Mouse (Mus musculus) intestine, embryonic 15.5 days (tissue): ENCODE measurements around the gene Tmem200a. TPM values are rescaled to one million over a fixed set of nuclear protein-coding genes. Genes with fewer than 3 reads are reported as not detected.

Source experiments
- ATAC-seq: fragments of 200-750 bp; cut with Nextera tagmentation; 2 replicates; pipeline ENCODE4 v1.8.0; 2017; ENCODE audit warnings: moderate TSS enrichment, moderate library complexity
- H3K27ac ChIP-seq: fragments of 300-500 bp; sonication (generic); 2 replicates; pipeline ENCODE4 v1.5.1; 2015; ENCODE audit warnings: mild to moderate bottlenecking, inconsistent platforms
- H3K27me3 ChIP-seq: fragments of 300-500 bp; sonication (generic); replicated peaks from 2 replicates; pipeline ENCODE4 v1.6.1; 2015; ENCODE audit warnings: inconsistent platforms
- H3K36me3 ChIP-seq: fragments of 300-500 bp; sonication (generic); 2 replicates; pipeline ENCODE4 v1.6.1; 2015; ENCODE audit warnings: inconsistent platforms
- H3K4me1 ChIP-seq: fragments of 300-500 bp; sonication (generic); replicated peaks from 2 replicates; pipeline ENCODE4 v1.6.1; 2015; ENCODE audit warnings: inconsistent platforms
- H3K4me2 ChIP-seq: fragments of 300-500 bp; sonication (generic); replicated peaks from 2 replicates; pipeline ENCODE4 v1.6.1; 2015; ENCODE audit warnings: mild to moderate bottlenecking, inconsistent platforms
- H3K4me3 ChIP-seq: fragments of 300-500 bp; sonication (generic); replicated peaks from 2 replicates; pipeline ENCODE4 v1.5.1; 2015; ENCODE audit warnings: inconsistent platforms
- H3K9ac ChIP-seq: fragments of 300-500 bp; sonication (generic); 2 replicates; pipeline ENCODE4 v1.6.1; 2015; ENCODE audit warnings: inconsistent platforms
- H3K9me3 ChIP-seq: fragments of 300-500 bp; sonication (generic); 2 replicates; pipeline ENCODE4 v1.6.1; 2016; ENCODE audit warnings: inconsistent platforms
- WGBS: fragments of 180-500 bp; shearing (Covaris S2); methylation state at CpG from one replicate; pipeline ENCODE4 v1.1.7; 2015; 5-methylcytosine and 5-hydroxymethylcytosine counted together
- polyA plus RNA-seq: library from polyadenylated mRNA; unstranded; fragments of >200 nt; fragmentation: Nextera tagmentation; extraction: Ambion mirVana; gene quantifications from 2 replicates; pipeline ENCODE4 v1.2.1, GENCODE M21; 2015

The Tmem200a gene
- polyA plus RNA-seq, 1 experiment from 2014 or later, result 11.6 TPM

DNA sequence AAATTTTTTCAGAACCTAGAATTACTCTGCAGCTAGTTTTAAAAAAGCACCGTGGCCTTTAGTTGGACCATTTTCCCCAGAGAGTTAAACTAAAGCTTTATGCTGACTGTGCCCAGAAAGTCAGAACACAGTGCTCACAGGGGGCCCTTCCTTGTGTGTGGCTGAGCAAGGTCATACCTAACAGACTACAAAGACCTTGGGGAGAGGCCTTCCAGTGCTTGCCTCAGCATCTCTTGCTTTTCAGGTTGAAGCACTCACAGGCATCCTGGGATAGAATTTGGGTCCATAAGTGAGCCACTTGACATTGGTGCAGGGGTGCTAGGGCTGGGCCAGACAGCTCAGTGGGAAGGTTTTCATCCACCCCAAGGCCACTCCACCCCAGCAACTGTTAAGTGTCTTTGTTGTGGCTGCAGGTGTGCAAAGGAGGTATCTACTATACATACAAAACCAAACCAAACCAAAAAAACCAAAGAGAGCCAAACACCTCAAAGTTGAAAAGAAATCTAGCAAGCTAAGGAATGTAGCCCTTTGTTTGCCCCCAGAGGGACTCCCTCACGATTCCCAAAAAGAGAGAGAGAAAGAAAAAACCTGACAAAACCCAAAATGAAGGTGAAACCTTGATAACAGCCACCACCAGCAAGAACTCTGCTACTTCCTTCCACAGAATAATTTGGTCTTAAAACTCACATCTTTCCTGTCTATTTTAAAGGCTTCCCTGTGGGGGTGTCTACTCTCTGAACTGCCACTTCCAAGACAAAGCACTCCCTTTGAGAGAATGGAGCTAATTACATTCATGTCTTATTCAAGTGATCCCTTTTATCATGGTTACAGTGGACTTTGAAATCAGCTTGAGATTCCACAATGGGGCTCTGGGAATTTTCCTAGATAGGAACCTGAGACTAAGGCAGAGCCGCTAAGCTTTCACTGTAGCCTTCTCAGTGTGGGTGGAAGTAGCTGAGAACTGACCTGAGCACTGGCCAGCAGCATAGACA, 119.8 kb downstream of the Tmem200a start:
- Histone ChIP-seq H3K4me3 (no peak overlapping the region), H3K36me3 (no peaks in the 10 kb centered on the region), H3K4me2 (no peak overlapping the region), H3K27ac (no peak overlapping the region), H3K9me3 (no peaks in the 10 kb centered on the region), H3K4me1 (no peaks in the 10 kb centered on the region), H3K27me3 (no peaks in the 10 kb centered on the region), H3K9ac (no peak overlapping the region)
- peak; percentile 85 for ATAC-seq
- WGBS, result 53% methylated on average over 3 of the region's 3 CpGs

DNA sequence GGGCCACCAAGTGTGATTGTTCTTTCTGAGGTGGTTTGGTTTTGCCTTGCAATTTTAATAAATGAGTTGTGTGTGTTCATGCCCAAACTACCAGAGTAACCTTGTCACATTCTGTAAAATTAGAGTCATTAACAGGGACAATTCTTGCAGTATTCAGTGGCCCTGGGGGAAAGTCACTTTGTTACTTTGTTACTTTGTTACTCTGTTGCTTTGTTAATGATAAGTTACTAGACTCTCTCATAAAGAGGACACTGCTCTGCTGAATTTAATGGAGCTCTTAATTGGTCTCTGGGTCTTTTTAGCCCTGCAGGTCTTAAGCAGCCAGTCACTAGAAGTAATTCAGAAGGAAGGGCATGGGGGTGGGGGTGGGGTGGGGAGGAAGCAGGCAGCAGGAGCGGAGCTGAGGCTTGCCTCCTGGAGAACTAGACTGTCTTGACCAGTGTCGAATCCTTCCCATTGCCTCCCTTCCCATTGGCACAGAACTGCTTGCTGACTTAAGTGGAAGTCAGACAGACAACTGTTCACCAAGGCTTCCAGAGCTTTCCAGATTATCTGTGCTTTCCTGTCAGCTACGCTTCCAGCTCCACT, 124.1 kb downstream of the Tmem200a start:
- Histone ChIP-seq H3K27ac (no peak overlapping the region), H3K4me2 (no peak overlapping the region), H3K36me3 (no peaks in the 10 kb centered on the region), H3K9ac (no peak overlapping the region), H3K9me3 (no peaks in the 10 kb centered on the region), H3K4me1 (no peaks in the 10 kb centered on the region), H3K4me3 (no peak overlapping the region), H3K27me3 (no peaks in the 10 kb centered on the region)
- no peak for ATAC-seq
- WGBS, result 71% methylated on average over 3 of the region's 3 CpGs

DNA sequence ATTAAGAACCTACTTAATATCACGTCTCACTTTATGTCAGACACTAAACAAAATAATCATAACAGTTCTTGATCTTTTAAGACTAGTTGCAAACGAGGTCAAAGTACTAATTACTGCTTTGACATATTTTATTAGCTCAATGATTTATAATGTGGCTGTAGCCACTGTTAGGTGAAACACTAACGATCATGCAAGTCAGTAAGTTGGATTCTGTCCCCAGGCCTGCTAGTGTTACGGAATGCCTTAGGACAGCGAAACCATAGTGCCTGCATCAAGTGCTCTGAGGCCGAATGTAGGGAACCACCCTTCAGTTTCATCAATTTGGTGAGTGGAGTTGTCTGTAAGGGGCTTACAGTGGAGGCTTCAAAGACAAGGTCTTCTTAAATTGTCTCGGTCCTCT, 126.0 kb downstream of the Tmem200a start:
- H3K36me3 ChIP-seq, result no peaks in the 10 kb centered on the region
- H3K27ac ChIP-seq, result no peak overlapping the region
- 49% methylated on average over 7 of the region's 7 CpGs for WGBS
- no peaks in the 10 kb centered on the region for H3K9me3 ChIP-seq
- peak; percentile 46 for ATAC-seq
- no peak overlapping the region for H3K9ac ChIP-seq
- H3K4me1 ChIP-seq, result no peaks in the 10 kb centered on the region
- H3K4me2 ChIP-seq, result no peak overlapping the region
- no peak overlapping the region for H3K4me3 ChIP-seq
- H3K27me3 ChIP-seq, result no peaks in the 10 kb centered on the region

- H3K4me2 ChIP-seq, result no peak overlapping the region
- ATAC-seq, result peak; percentile 85; the same call in 1 of the 2 replicates
- 38% methylated on average over 6 of the region's 6 CpGs for WGBS
- H3K36me3 ChIP-seq, result no peaks in the 10 kb centered on the region
- H3K27me3 ChIP-seq, result no peaks in the 10 kb centered on the region
- no peaks in the 10 kb centered on the region for H3K4me1 ChIP-seq
- H3K9me3 ChIP-seq, result no peaks in the 10 kb centered on the region
- H3K4me3 ChIP-seq, result no peak overlapping the region
- no peak overlapping the region for H3K9ac ChIP-seq
- H3K27ac ChIP-seq, result no peak overlapping the region
These were observed 126.7 kb downstream of the Tmem200a start for GRCm38 (mm10) chr10:25952150-25952549.

DNA sequence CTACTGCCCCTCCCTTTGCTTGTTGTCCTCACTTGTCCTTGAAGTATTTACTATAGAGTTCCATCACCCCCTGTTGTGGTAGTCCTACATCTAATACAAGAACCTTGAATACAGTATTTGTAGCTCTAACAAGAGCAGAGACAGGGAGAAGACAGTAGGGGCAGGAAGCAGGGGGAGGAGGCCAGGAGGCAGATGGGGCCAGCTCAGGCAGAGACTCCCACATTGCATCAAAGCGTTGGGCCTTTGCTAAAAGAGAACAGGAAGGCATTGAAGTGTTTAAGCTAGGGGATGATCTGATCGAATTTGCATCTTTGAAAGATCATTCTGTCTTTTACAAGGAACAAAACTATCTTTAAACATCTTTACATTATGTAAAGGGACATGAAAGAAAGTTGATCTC, 133.0 kb downstream of the Tmem200a start:
- ATAC-seq, result no peak
- 83% methylated on average over 2 of the region's 2 CpGs for WGBS
- no peaks in the 10 kb centered on the region for H3K27me3 ChIP-seq
- H3K9ac ChIP-seq, result no peak overlapping the region
- H3K4me2 ChIP-seq, result no peak overlapping the region
- no peak overlapping the region for H3K4me3 ChIP-seq
- no peaks in the 10 kb centered on the region for H3K4me1 ChIP-seq
- no peaks in the 10 kb centered on the region for H3K36me3 ChIP-seq
- H3K9me3 ChIP-seq, result no peaks in the 10 kb centered on the region
- H3K27ac ChIP-seq, result no peak overlapping the region

DNA sequence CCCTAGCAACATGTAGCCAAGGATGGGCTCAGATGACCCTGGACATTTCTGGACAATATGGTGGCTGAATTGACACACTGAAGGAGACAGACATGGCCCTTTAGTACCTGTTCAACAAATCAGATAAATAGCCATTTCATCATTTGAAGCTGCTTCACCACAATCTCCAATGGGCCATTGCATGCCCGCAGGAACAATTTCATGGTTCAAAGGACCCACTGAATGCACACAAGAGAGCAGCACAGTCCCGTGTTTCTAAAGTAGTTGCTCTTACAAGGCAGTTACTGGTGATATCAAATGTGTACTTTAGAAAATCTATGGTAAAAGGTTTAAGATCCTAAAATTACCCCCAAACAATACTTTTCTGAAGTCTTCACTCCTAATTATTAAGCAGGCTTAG, 134.2 kb downstream of the Tmem200a start:
- Histone ChIP-seq H3K27me3 (no peaks in the 10 kb centered on the region), H3K9me3 (no peaks in the 10 kb centered on the region), H3K4me3 (no peak overlapping the region), H3K4me1 (no peaks in the 10 kb centered on the region), H3K9ac (no peak overlapping the region), H3K27ac (no peak overlapping the region), H3K4me2 (no peak overlapping the region), H3K36me3 (no peaks in the 10 kb centered on the region)
- ATAC-seq, result no peak
- WGBS, result 93% methylated on average over 2 of the region's 2 CpGs

DNA sequence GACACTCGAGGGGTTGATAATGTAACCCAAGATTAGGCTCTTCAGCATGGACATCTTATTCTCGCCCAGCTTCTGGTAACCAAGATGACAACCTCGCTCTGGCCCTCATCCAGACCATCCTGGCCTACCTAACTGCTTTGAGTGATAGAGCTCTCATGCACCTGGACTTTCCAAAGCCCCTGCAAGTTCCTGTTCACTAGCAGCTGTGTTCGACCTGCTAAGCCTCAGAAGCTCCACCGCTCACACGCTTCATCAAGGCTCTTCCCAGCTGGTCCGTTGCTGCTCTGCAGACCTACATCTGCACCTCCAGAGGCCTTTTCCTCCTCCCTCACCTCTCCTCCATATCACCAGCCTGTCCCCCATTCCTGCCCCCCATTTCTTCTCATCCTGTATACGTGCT, 147.1 kb downstream of the Tmem200a start:
- ATAC-seq, result no peak
- Histone ChIP-seq H3K4me2 (no peak overlapping the region), H3K9me3 (no peaks in the 10 kb centered on the region), H3K27ac (no peak overlapping the region), H3K4me3 (no peak overlapping the region), H3K36me3 (no peaks in the 10 kb centered on the region), H3K9ac (no peak overlapping the region), H3K4me1 (peaks cover 20% of the 10 kb centered on the region), H3K27me3 (no peaks in the 10 kb centered on the region)
- 80% methylated on average over 8 of the region's 8 CpGs for WGBS

DNA sequence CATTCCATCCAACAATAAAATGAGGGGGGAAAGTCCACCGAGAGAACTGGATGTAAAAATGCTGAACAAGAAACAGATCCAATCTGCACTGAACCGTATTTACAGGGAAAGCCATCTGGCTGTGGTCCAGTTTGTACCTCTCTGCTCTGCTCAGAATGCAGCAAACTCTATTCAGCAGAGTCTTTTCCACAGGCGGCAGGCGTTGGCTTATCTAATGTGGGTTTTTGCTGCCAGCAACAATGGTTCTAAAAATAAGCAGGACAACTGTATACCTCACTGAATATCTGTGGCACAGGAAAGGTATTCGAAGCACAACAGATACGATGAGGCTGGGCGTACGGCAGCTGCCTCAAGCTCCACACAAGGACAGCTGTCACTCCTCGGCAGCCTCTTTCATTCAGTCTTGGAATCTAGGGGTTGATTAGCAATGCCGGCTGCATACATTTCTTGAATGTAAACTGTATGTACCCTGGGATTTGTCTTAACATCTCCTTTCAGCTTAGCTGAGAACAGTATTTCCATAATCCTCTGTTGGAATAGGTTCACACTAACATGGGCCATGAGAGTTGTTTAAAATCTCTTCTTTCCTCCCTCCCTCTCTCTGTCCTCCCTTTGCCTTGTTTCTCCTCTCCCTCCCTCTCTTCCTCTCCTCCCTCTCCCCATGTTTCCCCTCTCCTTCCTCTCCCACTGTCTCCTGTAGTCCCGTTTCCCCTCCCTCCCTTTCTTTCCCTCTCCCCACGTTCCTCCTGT, 149.3 kb downstream of the Tmem200a start:
- 28% methylated on average over 12 of the region's 12 CpGs for WGBS
- H3K27me3 ChIP-seq, result no peaks in the 10 kb centered on the region
- no peak overlapping the region for H3K4me2 ChIP-seq
- ATAC-seq, result no peak
- H3K9ac ChIP-seq, result no peak overlapping the region
- H3K36me3 ChIP-seq, result no peaks in the 10 kb centered on the region
- peaks cover 21% of the 10 kb centered on the region for H3K4me1 ChIP-seq
- H3K4me3 ChIP-seq, result no peak overlapping the region
- H3K9me3 ChIP-seq, result no peaks in the 10 kb centered on the region
- H3K27ac ChIP-seq, result no peak overlapping the region

GRCm38 (mm10) chr10:25928861-25929368, 149.9 kb downstream of the Tmem200a start:
- Histone ChIP-seq H3K4me1 (peaks cover 21% of the 10 kb centered on the region), H3K4me2 (no peak overlapping the region), H3K27me3 (no peaks in the 10 kb centered on the region), H3K9me3 (no peaks in the 10 kb centered on the region), H3K36me3 (no peaks in the 10 kb centered on the region), H3K27ac (no peak overlapping the region), H3K9ac (no peak overlapping the region), H3K4me3 (no peak overlapping the region)
- ATAC-seq, result peak; percentile 18; the same call in 1 of the 2 replicates
- 32% methylated on average over 8 of the region's 8 CpGs for WGBS

- H3K4me2 ChIP-seq, result no peak overlapping the region
- 35% methylated on average over 3 of the region's 3 CpGs for WGBS
- ATAC-seq, result peak; percentile 87; the same call in 1 of the 2 replicates
These were observed 150.4 kb downstream of the Tmem200a start for GRCm38 (mm10) chr10:25928448-25928786.

DNA sequence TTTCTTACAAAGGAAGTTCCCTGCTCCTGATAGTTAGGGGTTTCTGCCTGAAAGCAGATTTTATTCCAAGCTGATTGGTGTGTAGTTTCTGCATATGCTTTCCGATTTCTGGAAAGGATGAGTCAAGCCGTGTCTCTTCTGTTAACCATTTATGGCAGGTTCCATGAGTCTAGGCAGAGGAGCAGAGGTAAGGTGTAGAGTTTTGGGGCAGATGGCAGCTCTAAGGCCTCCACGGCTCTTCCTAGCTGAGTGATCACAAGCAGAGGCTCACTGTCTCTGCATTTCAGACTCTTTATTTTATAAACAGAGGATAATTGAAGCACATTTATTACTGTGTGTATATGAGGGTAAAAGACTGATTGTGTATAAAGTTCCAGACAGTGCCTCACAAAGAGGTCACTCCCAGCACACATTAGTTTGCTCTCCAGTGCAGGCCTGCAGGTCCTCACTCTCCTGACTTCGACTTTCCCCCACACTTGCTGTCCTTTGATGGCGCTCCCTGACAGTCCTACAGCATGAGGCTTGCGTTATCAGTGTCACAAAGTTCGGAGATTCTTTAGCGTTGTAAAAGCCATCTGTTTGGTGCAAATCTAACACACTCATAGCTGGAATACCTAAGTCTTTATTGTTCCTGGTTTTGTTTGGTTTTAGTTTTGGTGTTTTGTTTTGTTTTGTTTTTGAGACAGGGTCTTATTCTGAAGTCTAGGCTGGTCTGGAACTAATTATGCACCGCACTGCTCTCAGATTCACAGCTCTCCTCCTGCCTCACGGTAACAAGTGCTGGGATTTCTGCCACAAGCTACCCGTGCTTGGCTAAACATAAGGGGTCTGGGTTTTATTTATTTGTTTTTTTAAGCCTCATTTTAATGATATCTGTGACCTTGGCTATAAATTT, 151.1 kb downstream of the Tmem200a start:
- Histone ChIP-seq H3K27me3 (no peaks in the 10 kb centered on the region), H3K9ac (no peak overlapping the region), H3K9me3 (no peaks in the 10 kb centered on the region), H3K36me3 (no peaks in the 10 kb centered on the region), H3K27ac (peak overlapping the region; percentile 18; the same call in 1 of the 2 replicates), H3K4me1 (peaks cover 21% of the 10 kb centered on the region), H3K4me3 (no peak overlapping the region), H3K4me2 (no peak overlapping the region)
- WGBS, result 15% methylated on average over 11 of the region's 11 CpGs
- ATAC-seq, result peak; percentile 88

More at GRCm38 (mm10) chr10:25928448-25928786, 150.4 kb downstream of the Tmem200a start:
- H3K4me1 ChIP-seq, result peaks cover 21% of the 10 kb centered on the region
- H3K9me3 ChIP-seq, result no peaks in the 10 kb centered on the region
- no peaks in the 10 kb centered on the region for H3K36me3 ChIP-seq
- no peak overlapping the region for H3K27ac ChIP-seq
- H3K27me3 ChIP-seq, result no peaks in the 10 kb centered on the region
- H3K4me3 ChIP-seq, result no peak overlapping the region
- no peak overlapping the region for H3K9ac ChIP-seq
